Mouse (Mus musculus): ENCODE data around the gene Plin3.

DNA sequence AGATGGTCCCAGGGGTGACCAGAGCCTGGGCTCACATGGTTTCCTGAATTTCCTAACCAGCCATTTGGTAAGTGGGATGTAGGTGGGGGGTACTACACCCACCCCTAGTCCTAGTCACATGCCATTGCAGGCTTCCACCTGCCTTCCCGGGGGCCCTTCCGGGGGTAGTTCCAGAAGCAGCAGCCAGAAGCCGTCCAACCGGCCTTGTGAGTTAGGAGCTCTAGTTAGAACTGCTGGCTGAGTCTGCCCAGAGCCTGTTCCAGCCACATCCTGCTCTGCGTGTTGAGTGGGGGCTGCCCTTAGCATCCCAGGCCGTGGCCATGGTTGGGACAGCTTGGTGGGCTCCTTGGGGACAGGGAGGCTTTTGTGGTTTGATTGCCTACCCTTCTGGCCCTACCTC is 15.4 kb upstream of the Plin3 start:
- TF ChIP-seq POLR2A (IDR thresholded peaks at IDR 0.05; ENCODE audit: insufficient read depth, low read depth, low read length) (no peak), CTCF (IDR thresholded peaks at IDR 0.05; ENCODE audit: insufficient read depth, low read depth, low read length) (no peak)
